Mouse (Mus musculus) embryonic facial prominence, embryonic 14.5 days (tissue): Measurements from ENCODE around the gene Vmn1r232. TPM values are rescaled to one million over a fixed set of nuclear protein-coding genes. Genes with fewer than 3 reads are reported as not detected.

Experiments
- ATAC-seq: fragments of 200-750 bp; cut with Nextera tagmentation; 2 replicates; pipeline ENCODE4 v1.8.0; 2017; ENCODE audit warnings: low read depth, moderate number of reproducible peaks, moderate TSS enrichment
- DNase-seq: peaks from one replicate; pipeline ENCODE4 v3.0.0-alpha.2; 2015; ENCODE audit warnings: low spot score
- H3K27ac ChIP-seq: fragments of 300-500 bp; sonication (generic); replicated peaks from 2 replicates; pipeline ENCODE4 v1.5.1; 2014; ENCODE audit warnings: low read depth, mild to moderate bottlenecking, low read length, moderate library complexity
- H3K27me3 ChIP-seq: fragments of 300-500 bp; sonication (generic); replicated peaks from 2 replicates; pipeline ENCODE4 v1.6.1; 2014; ENCODE audit warnings: low read length; ENCODE audit not compliant: control insufficient read depth, insufficient read depth
- H3K36me3 ChIP-seq: fragments of 300-500 bp; sonication (generic); 2 replicates; pipeline ENCODE4 v1.6.1; 2014; ENCODE audit warnings: low read length, mixed read lengths; ENCODE audit not compliant: control insufficient read depth, insufficient read depth
- H3K4me1 ChIP-seq: fragments of 300-500 bp; sonication (generic); 2 replicates; pipeline ENCODE4 v1.6.1; 2014; ENCODE audit warnings: antibody characterized with exemption, low read length; ENCODE audit not compliant: control insufficient read depth, insufficient read depth
- H3K4me2 ChIP-seq: fragments of 300-500 bp; sonication (generic); 2 replicates; pipeline ENCODE4 v1.6.1; 2014; ENCODE audit warnings: low read depth, mild to moderate bottlenecking, low read length, moderate library complexity, mixed read lengths
- H3K4me3 ChIP-seq: fragments of 300-500 bp; sonication (generic); 2 replicates; pipeline ENCODE4 v1.5.1; 2014; ENCODE audit warnings: low read depth, mild to moderate bottlenecking, low read length
- H3K9ac ChIP-seq: fragments of 300-500 bp; sonication (generic); 2 replicates; pipeline ENCODE4 v1.6.1; 2014; ENCODE audit warnings: low read depth, mild to moderate bottlenecking, low read length, moderate library complexity, mixed read lengths
- H3K9me3 ChIP-seq: fragments of 300-500 bp; sonication (generic); 2 replicates; pipeline ENCODE4 v1.6.1; 2016; ENCODE audit warnings: low read length; ENCODE audit not compliant: control insufficient read depth
- WGBS: fragments of 180-500 bp; shearing (Covaris S2); extraction: QIAGEN DNeasy Blood & Tissue Kit; methylation state at CpG from one replicate; pipeline ENCODE4 v1.1.7; 2014; 5-methylcytosine and 5-hydroxymethylcytosine counted together
- polyA plus RNA-seq: library from polyadenylated mRNA; unstranded; fragments of >200 nt; fragmentation: Nextera tagmentation; extraction: Ambion mirVana; gene quantifications from 2 replicates; pipeline ENCODE4 v1.2.1, GENCODE M21; 2014

The Vmn1r232 gene
- polyA plus RNA-seq: not detected in 2 replicates

- no peak within 1 kb of the TSS for H3K4me2 ChIP-seq
- ATAC-seq (no peak), DNase-seq (no peak)
- H3K9me3 ChIP-seq: no peaks in the 10 kb centered on the region
- no peaks in the 10 kb centered on the region for H3K36me3 ChIP-seq
- H3K9ac ChIP-seq: no peak within 1 kb of the TSS
- 43% methylated on average over 1 of the region's 1 CpGs for WGBS
- no peak within 1 kb of the TSS for H3K4me3 ChIP-seq
- no peaks in the 10 kb centered on the region for H3K27me3 ChIP-seq
- H3K4me1 ChIP-seq: no peaks in the 10 kb centered on the region
- H3K27ac ChIP-seq: no peak within 1 kb of the TSS
Measured at GRCm38 (mm10) chr17:20919614-20920013, at the start of gene Vmn1r232. Gene Vmn1r232, minus strand, starts transcription at chr17:20919714.

GRCm38 (mm10) chr17:20966681-20967080 is 47.2 kb upstream of the Vmn1r232 start:
- Histone ChIP-seq H3K4me1 (no peaks in the 10 kb centered on the region), H3K4me3 (no peak overlapping the region), H3K9ac (no peak overlapping the region), H3K36me3 (peaks cover 78% of the 10 kb centered on the region), H3K27ac (no peak overlapping the region), H3K4me2 (no peak overlapping the region), H3K27me3 (no peaks in the 10 kb centered on the region), H3K9me3 (no peaks in the 10 kb centered on the region)
- no peak for ATAC-seq
- DNase-seq: no peak

- no peak overlapping the region for H3K4me2 ChIP-seq
- H3K9ac ChIP-seq: no peak overlapping the region
- H3K27ac ChIP-seq: no peak overlapping the region
- no peaks in the 10 kb centered on the region for H3K27me3 ChIP-seq
- no peak overlapping the region for H3K4me3 ChIP-seq
- 88% methylated on average over 4 of the region's 4 CpGs for WGBS
- ATAC-seq (no peak), DNase-seq (no peak)
- peaks cover 90% of the 10 kb centered on the region for H3K36me3 ChIP-seq
- no peaks in the 10 kb centered on the region for H3K9me3 ChIP-seq
- H3K4me1 ChIP-seq: no peaks in the 10 kb centered on the region
Measured at GRCm38 (mm10) chr17:20965421-20965820, 45.9 kb upstream of the Vmn1r232 start.

GRCm38 (mm10) chr17:20960386-20960785 is 40.9 kb upstream of the Vmn1r232 start:
- DNase-seq: no peak
- no peaks in the 10 kb centered on the region for H3K9me3 ChIP-seq
- no peak for ATAC-seq
- no peaks in the 10 kb centered on the region for H3K27me3 ChIP-seq
- no peak overlapping the region for H3K9ac ChIP-seq
- peaks cover 100% of the 10 kb centered on the region for H3K36me3 ChIP-seq
- no peak overlapping the region for H3K4me2 ChIP-seq
- H3K27ac ChIP-seq: no peak overlapping the region
- no peaks in the 10 kb centered on the region for H3K4me1 ChIP-seq
- WGBS: 98% methylated on average over 5 of the region's 5 CpGs
- no peak overlapping the region for H3K4me3 ChIP-seq

- Histone ChIP-seq H3K4me3 (peak overlapping the region; percentile 58), H3K36me3 (peaks cover 5% of the 10 kb centered on the region; the same call in 1 of the 2 replicates), H3K27ac (no peak overlapping the region), H3K4me2 (peak overlapping the region; percentile 87), H3K9ac (peak overlapping the region; percentile 81), H3K4me1 (peaks cover 15% of the 10 kb centered on the region), H3K9me3 (no peaks in the 10 kb centered on the region), H3K27me3 (no peaks in the 10 kb centered on the region)
- DNase-seq (no peak), ATAC-seq (no peak)
Measured at GRCm38 (mm10) chr17:20946636-20947035, 27.1 kb upstream of the Vmn1r232 start.

GRCm38 (mm10) chr17:20946026-20946565 is 26.6 kb upstream of the Vmn1r232 start:
- H3K27me3 ChIP-seq: no peaks in the 10 kb centered on the region
- peak overlapping the region; percentile 81 for H3K9ac ChIP-seq
- H3K36me3 ChIP-seq: 0 out of 2 replicates have a peak, but pooled peaks cover 1% of the 10 kb centered on the region
- H3K27ac ChIP-seq: peak overlapping the region; percentile 99
- peaks cover 15% of the 10 kb centered on the region for H3K4me1 ChIP-seq
- DNase-seq (peak; percentile 3), ATAC-seq (no peak)
- no peaks in the 10 kb centered on the region for H3K9me3 ChIP-seq
- peak overlapping the region; percentile 87 for H3K4me2 ChIP-seq
- WGBS: 0% methylated on average over 13 of the region's 13 CpGs
- H3K4me3 ChIP-seq: peak overlapping the region; percentile 58

- Histone ChIP-seq H3K9me3 (no peaks in the 10 kb centered on the region), H3K36me3 (no peaks in the 10 kb centered on the region), H3K9ac (peak within 1 kb of the TSS; percentile 81), H3K4me3 (peak within 1 kb of the TSS; percentile 58), H3K27me3 (no peaks in the 10 kb centered on the region), H3K4me2 (peak within 1 kb of the TSS; percentile 87), H3K4me1 (peaks cover 15% of the 10 kb centered on the region), H3K27ac (peak within 1 kb of the TSS; percentile 99)
- ATAC-seq (peak; percentile 98), DNase-seq (peak; percentile 100)
- under 1% methylated on average over 60 of the region's 69 CpGs for WGBS
Measured at GRCm38 (mm10) chr17:20944985-20945891, 25.7 kb upstream of the Vmn1r232 start, which contains the start of gene Ppp2r1a. Gene Ppp2r1a, plus strand, starts transcription at chr17:20945311.

GRCm38 (mm10) chr17:20944226-20944625 is 24.7 kb upstream of the Vmn1r232 start:
- Histone ChIP-seq H3K27me3 (no peaks in the 10 kb centered on the region), H3K27ac (peak overlapping the region; percentile 97), H3K9ac (peak overlapping the region; percentile 76), H3K9me3 (no peaks in the 10 kb centered on the region), H3K4me1 (peaks cover 15% of the 10 kb centered on the region), H3K36me3 (no peaks in the 10 kb centered on the region), H3K4me2 (peak overlapping the region; percentile 67), H3K4me3 (peak overlapping the region; percentile 58)
- DNase-seq (peak; percentile 2), ATAC-seq (no peak)
- WGBS: 37% methylated on average over 3 of the region's 3 CpGs
